Mouse (Mus musculus) frontal cortex, postnatal 25 days (tissue): Measurements from ENCODE around the gene Apc2.
"Not testable (repeated sequence)": the region's sequence is repeated elsewhere in the genome, so short reads cannot be mapped to it uniquely, and the experiment has no call there.

Experiments
- DNase-seq, 2 experiments: peaks; one replicate each; pipeline ENCODE4 v3.0.0; 2022; ENCODE audit warnings: low spot score in 2 of 2

The Apc2 gene

GRCm38 (mm10) chr10:80342749-80343424, 47.1 kb downstream of the Apc2 start:
- DNase-seq = no peak

GRCm38 (mm10) chr10:80343425-80343895, 47.7 kb downstream of the Apc2 start:
- DNase-seq = no peak

- DNase-seq = no peak
Observed at GRCm38 (mm10) chr10:80344131-80344661, 48.4 kb downstream of the Apc2 start.

- DNase-seq = no peak
Observed at GRCm38 (mm10) chr10:80345122-80345521, 49.3 kb downstream of the Apc2 start.

GRCm38 (mm10) chr10:80345929-80346328, 50.2 kb downstream of the Apc2 start:
- DNase-seq = not testable (repeated sequence)

- no peak for DNase-seq
Observed at GRCm38 (mm10) chr10:80347514-80347967, 51.8 kb downstream of the Apc2 start.

GRCm38 (mm10) chr10:80348244-80348781, 52.5 kb downstream of the Apc2 start, which contains the start of gene Adamtsl5:
Adamtsl5 (minus strand) TSS chr10:80348412.
- DNase-seq = no peak

GRCm38 (mm10) chr10:80348981-80349380, 53.2 kb downstream of the Apc2 start:
- DNase-seq = no peak

- DNase-seq = peak; percentile 82 to 88
Observed at GRCm38 (mm10) chr10:80350292-80350691, 54.5 kb downstream of the Apc2 start.

- DNase-seq = no peak
Observed at GRCm38 (mm10) chr10:80351896-80352295, 56.1 kb downstream of the Apc2 start.

GRCm38 (mm10) chr10:80352727-80353126, 57.0 kb downstream of the Apc2 start:
- DNase-seq = no peak

GRCm38 (mm10) chr10:80355431-80355830, 59.7 kb downstream of the Apc2 start:
- no peak for DNase-seq

- no peak for DNase-seq
Observed at GRCm38 (mm10) chr10:80356001-80356682, 60.4 kb downstream of the Apc2 start, which contains the start of gene Plk5. Plk5 (plus strand) TSS chr10:80356459.

GRCm38 (mm10) chr10:80356737-80357136, 61.0 kb downstream of the Apc2 start:
- DNase-seq = no peak

- DNase-seq = no peak
Observed at GRCm38 (mm10) chr10:80357336-80357735, 61.6 kb downstream of the Apc2 start.

- no peak for DNase-seq
Observed at GRCm38 (mm10) chr10:80357994-80358639, 62.3 kb downstream of the Apc2 start.

GRCm38 (mm10) chr10:80363734-80364133, 68.0 kb downstream of the Apc2 start:
- DNase-seq = no peak

GRCm38 (mm10) chr10:80365736-80366135, 70.0 kb downstream of the Apc2 start:
- DNase-seq = no peak
